Mouse (Mus musculus) thymus, postnatal 14 days (tissue): ENCODE results near the gene Nop16.
"Not testable (repeated sequence)": the region's sequence is repeated elsewhere in the genome, so short reads cannot be mapped to it uniquely, and the experiment has no call there.

Experiments used
- DNase-seq: peaks from one replicate; pipeline ENCODE4 v3.0.0; 2021

Nop16 gene

GRCm38 (mm10) chr13:54589996-54590951, at the start of gene Nop16, which contains the start of gene Higd2a:
TSS of gene Nop16 (minus strand) at chr13:54590090.
TSS of gene Higd2a (plus strand) at chr13:54590207.
- DNase-seq = peak; percentile 96

- DNase-seq = no peak
Measured at GRCm38 (mm10) chr13:54635011-54635410, 45.1 kb upstream of the Nop16 start.

- DNase-seq = no peak
Measured at GRCm38 (mm10) chr13:54632731-54633277, 42.9 kb upstream of the Nop16 start.

GRCm38 (mm10) chr13:54629128-54629527, 39.2 kb upstream of the Nop16 start:
- DNase-seq = no peak

- no peak for DNase-seq
Measured at GRCm38 (mm10) chr13:54621960-54622521, 32.2 kb upstream of the Nop16 start.

- DNase-seq = peak; percentile 99
Measured at GRCm38 (mm10) chr13:54621155-54621932, 31.5 kb upstream of the Nop16 start, which contains the start of gene Faf2. TSS of gene Faf2 (plus strand) at chr13:54621784.

GRCm38 (mm10) chr13:54616998-54617397, 27.1 kb upstream of the Nop16 start:
- DNase-seq = no peak

- no peak for DNase-seq
Measured at GRCm38 (mm10) chr13:54616307-54616706, 26.4 kb upstream of the Nop16 start.

- DNase-seq = not testable (repeated sequence)
Measured at GRCm38 (mm10) chr13:54613141-54613540, 23.3 kb upstream of the Nop16 start.

- DNase-seq = peak; percentile 92
Measured at GRCm38 (mm10) chr13:54610972-54611754, 21.3 kb upstream of the Nop16 start, which contains the start of gene Cltb. TSS of gene Cltb (minus strand) at chr13:54611344.

- DNase-seq = peak; percentile 22
Measured at GRCm38 (mm10) chr13:54610613-54610971, 20.7 kb upstream of the Nop16 start.

GRCm38 (mm10) chr13:54609301-54609700, 19.4 kb upstream of the Nop16 start:
- DNase-seq = no peak

- DNase-seq = no peak
Measured at GRCm38 (mm10) chr13:54608666-54609065, 18.8 kb upstream of the Nop16 start.

- no peak for DNase-seq
Measured at GRCm38 (mm10) chr13:54608002-54608401, 18.1 kb upstream of the Nop16 start.

- DNase-seq = no peak
Measured at GRCm38 (mm10) chr13:54607204-54607603, 17.3 kb upstream of the Nop16 start.

- no peak for DNase-seq
Measured at GRCm38 (mm10) chr13:54605426-54605825, 15.5 kb upstream of the Nop16 start.

- no peak for DNase-seq
Measured at GRCm38 (mm10) chr13:54604221-54604620, 14.3 kb upstream of the Nop16 start.

- DNase-seq = peak; percentile 27
Measured at GRCm38 (mm10) chr13:54603501-54603900, 13.6 kb upstream of the Nop16 start.

GRCm38 (mm10) chr13:54602639-54603111, 12.8 kb upstream of the Nop16 start:
- DNase-seq = no peak

- no peak for DNase-seq
Measured at GRCm38 (mm10) chr13:54598622-54599143, 8.8 kb upstream of the Nop16 start.

GRCm38 (mm10) chr13:54596870-54597269, 7.0 kb upstream of the Nop16 start:
- no peak for DNase-seq
